Mouse (Mus musculus) bone marrow macrophage, adult 2 months (primary cell): ENCODE data around the gene Rpl3l.

ENCODE experiments used
- CTCF ChIP-seq: IDR thresholded peaks from 2 replicates; pipeline ENCODE4 v1.5.1; 2012; ENCODE audit warnings: low read depth, mild to moderate bottlenecking, low read length, moderate library complexity
- POLR2A ChIP-seq: IDR thresholded peaks from 2 replicates; pipeline ENCODE4 v1.6.1; 2012; ENCODE audit warnings: mild to moderate bottlenecking, low read depth, low read length, borderline replicate concordance

DNA sequence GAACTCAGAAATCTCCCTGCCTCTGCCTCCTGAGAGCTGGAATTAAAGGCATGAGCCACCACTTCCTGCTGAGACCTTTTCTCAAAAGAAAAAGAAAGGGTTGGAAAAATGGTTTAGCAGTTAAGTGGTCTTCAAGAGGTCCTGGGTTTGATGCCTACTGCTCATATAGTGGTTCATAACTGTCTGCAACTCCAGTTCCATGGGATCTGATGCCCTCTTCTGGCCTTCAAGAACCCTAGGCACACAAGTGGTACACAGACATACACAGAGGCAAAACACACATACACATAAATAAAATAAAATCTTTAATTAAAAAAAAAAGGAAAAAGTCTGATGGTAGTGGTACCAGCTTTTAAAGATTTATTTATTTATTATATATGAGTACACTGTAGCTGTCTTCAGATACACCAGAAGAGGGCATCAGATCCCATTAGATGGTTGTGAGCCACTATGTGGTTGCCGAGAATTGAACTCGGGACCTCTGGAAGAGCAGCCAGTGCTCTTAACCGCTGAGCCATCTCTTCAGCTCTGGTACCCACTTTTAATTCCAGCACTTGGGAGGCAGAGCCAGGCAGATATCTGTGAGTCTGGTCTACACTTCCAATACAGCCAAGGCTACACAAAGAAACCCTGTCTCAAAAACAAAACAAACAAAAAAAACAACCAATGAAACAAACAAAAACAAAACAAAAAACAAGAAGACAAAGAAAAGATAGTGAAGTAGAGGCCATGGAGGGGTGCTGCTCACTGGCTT is 1.8 kb upstream of the Rpl3l start:
- no peak for TF ChIP-seq POLR2A
- no peak for TF ChIP-seq CTCF
